Mouse (Mus musculus) C2C12 (cell line): ENCODE results near the gene Chodl. TPM values are rescaled to one million over a fixed set of nuclear protein-coding genes. Genes with fewer than 3 reads are reported as not detected.

Source experiments
- H3K27me3 ChIP-seq: one replicate; pipeline ENCODE4 v1.6.1; 2011; ENCODE audit not compliant: control insufficient read depth, insufficient read depth, insufficient read length
- H3K36me3 ChIP-seq: one replicate; pipeline ENCODE4 v1.6.1; 2011; ENCODE audit not compliant: control insufficient read depth, insufficient read depth
- H3K4me3 ChIP-seq: one replicate; pipeline ENCODE4 v1.5.1; 2011; ENCODE audit warnings: mild to moderate bottlenecking, control low read depth; ENCODE audit not compliant: poor library complexity, insufficient read depth, severe bottlenecking
- H3K79me2 ChIP-seq: one replicate; pipeline ENCODE4 v1.6.1; 2011; ENCODE audit not compliant: control insufficient read depth, insufficient read depth
- H3K79me3 ChIP-seq: one replicate; pipeline ENCODE4 v1.6.1; 2011; ENCODE audit warnings: low read depth, control low read depth
- H3ac ChIP-seq: one replicate; pipeline ENCODE3; 2011; ENCODE audit warnings: low read depth; ENCODE audit not compliant: control insufficient read depth, insufficient read length
- CEBPB ChIP-seq: IDR thresholded peaks from one replicate; pipeline ENCODE4 v1.6.1; 2011; ENCODE audit warnings: low read depth, mild to moderate bottlenecking, control low read depth, moderate library complexity
- CTCF ChIP-seq: IDR thresholded peaks from one replicate; pipeline ENCODE4 v1.5.1; 2011; ENCODE audit not compliant: control insufficient read depth, insufficient read depth, insufficient read length
- FOSL1 ChIP-seq: IDR thresholded peaks from one replicate; pipeline ENCODE4 v1.8.0; 2011; ENCODE audit warnings: mild to moderate bottlenecking, low read length; ENCODE audit not compliant: poor library complexity, insufficient read depth, severe bottlenecking
- MAX ChIP-seq: IDR thresholded peaks from one replicate; pipeline ENCODE4 v1.6.1; 2011; ENCODE audit warnings: mild to moderate bottlenecking, control low read depth
- MYOD1 ChIP-seq: IDR thresholded peaks from one replicate; pipeline ENCODE4 v1.6.1; 2011; ENCODE audit warnings: low read depth; ENCODE audit not compliant: control insufficient read depth, insufficient read length
- MYOG ChIP-seq: IDR thresholded peaks from one replicate; pipeline ENCODE4 v1.6.1; 2011; ENCODE audit not compliant: control insufficient read depth, insufficient read length; ENCODE audit errors: extremely low read depth
- USF1 ChIP-seq: IDR thresholded peaks from one replicate; pipeline ENCODE4 v1.6.1; 2011; ENCODE audit warnings: low read depth, mild to moderate bottlenecking, control low read depth, moderate library complexity
- polyA plus RNA-seq: library from polyadenylated mRNA; unstranded; fragments of >200 nt; fragmentation: generic; extraction: Trizol; gene quantifications from one replicate; pipeline ENCODE4 v1.2.1, GENCODE M21; 2012; ENCODE audit warnings: missing spikeins

Gene Chodl
- polyA plus RNA-seq, 1 experiment: not detected

DNA sequence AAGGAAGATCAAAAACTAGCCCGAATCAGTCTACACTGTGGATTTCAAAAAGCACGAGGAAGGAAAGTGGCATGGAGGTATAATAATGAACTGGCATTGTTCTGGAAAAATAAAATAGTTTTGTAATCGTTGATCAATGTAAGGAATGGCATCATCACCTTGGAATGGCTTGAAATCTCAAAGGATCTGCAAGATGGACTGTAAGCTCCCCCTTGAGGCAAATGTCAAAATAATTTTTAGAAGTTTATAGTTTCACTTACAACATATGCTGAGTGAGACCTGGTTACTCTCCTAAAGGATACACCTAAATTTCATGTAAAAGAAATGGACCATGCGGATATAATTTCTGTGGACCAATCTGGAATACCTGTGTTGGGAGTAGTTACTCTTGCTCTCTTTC is 19.6 kb downstream of the Chodl start:
- TF ChIP-seq MAX (no peak), USF1 (no peak), CTCF (no peak), CEBPB (no peak), MYOG (no peak), FOSL1 (no peak), MYOD1 (no peak)
- Histone ChIP-seq H3K36me3 (no peaks in the 10 kb centered on the region), H3K4me3 (no peak overlapping the region), H3K27me3 (no peaks in the 10 kb centered on the region), H3K79me2 (no peaks in the 10 kb centered on the region), H3K79me3 (no peaks in the 10 kb centered on the region), H3ac (no peak overlapping the region)

DNA sequence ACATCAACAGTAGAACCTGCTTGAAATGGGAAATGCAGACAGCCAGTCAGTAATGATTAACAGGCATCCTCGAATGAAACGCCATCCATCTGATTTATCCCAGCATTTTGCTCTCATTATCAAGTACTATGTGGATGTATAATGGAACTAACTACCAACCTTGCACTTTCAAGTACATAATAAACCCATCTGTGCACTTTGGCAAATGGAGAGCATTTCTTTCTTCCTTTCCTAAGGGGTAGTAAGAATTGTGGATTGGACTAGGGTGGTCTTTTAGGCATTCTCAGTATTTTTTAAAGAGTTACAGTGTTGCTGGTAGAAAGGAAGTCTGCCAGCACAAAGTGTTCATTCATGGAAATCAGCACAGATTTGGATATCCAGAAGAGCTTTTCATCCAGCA is 26.7 kb downstream of the Chodl start:
- no peaks in the 10 kb centered on the region for H3K36me3 ChIP-seq
- no peaks in the 10 kb centered on the region for H3K79me3 ChIP-seq
- TF ChIP-seq MAX: no peak
- TF ChIP-seq CTCF: no peak
- no peak for TF ChIP-seq USF1
- no peak for TF ChIP-seq MYOD1
- TF ChIP-seq FOSL1: no peak
- no peak for TF ChIP-seq CEBPB
- H3ac ChIP-seq: no peak overlapping the region
- no peak overlapping the region for H3K4me3 ChIP-seq
- no peaks in the 10 kb centered on the region for H3K79me2 ChIP-seq
- no peaks in the 10 kb centered on the region for H3K27me3 ChIP-seq

DNA sequence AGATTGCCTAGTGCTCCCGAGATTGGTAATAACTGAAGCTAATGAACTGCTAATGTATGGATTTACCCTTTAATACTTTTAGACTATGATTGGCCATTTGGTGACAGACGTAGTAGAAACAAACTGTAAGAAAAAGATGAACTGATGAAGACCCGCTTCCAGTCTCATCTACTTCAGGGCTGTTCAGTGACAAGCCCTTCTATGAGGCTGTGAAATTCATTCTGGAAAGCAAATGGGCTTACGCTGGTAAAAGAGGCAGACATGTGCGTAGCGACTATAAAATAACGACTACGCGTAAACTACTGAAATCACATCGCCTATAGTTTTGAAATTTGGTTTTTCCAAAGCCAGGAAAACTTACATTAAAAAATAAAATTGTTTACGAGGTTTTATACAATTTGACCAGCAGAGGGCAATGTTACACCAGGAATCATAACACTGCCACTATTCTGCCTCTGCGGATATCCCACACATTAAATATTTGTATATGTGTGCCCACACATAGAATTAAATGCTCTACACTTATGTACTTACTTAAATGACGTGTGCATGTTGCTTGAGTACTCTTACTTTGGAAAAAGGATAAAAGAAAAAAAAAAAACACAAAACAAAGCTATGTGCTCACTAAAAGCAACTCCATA is 38.5 kb downstream of the Chodl start:
- TF ChIP-seq MYOD1: no peak
- no peak for TF ChIP-seq USF1
- TF ChIP-seq FOSL1: no peak
- TF ChIP-seq MYOG: no peak
- TF ChIP-seq CTCF: no peak
- TF ChIP-seq MAX: no peak
- no peak for TF ChIP-seq CEBPB
- Histone ChIP-seq H3K79me2 (no peaks in the 10 kb centered on the region), H3K4me3 (no peak overlapping the region)

DNA sequence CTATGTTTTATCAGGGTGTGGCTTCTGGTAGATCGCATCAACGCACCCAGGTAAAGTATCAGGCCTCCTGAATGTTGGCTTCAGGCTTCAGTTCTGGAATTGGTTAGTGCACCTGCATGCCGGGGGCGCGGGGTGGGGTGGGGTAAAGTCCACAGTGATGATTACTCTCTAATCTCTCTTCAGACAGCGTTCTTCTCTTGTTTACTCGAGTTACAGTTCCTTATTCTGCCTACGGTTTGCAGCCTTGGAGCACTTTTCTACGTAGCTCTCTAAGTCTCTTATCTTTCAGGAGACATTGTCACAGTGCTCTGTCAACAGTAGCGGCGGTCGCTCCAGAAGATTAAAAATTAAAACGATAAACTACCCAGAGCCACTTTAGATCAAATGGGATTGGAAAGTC is 43.4 kb downstream of the Chodl start:
- no peaks in the 10 kb centered on the region for H3K27me3 ChIP-seq
- TF ChIP-seq MAX (no peak), FOSL1 (no peak), USF1 (no peak), CTCF (no peak), MYOD1 (no peak), CEBPB (no peak), MYOG (no peak)
- no peaks in the 10 kb centered on the region for H3K79me2 ChIP-seq
- no peaks in the 10 kb centered on the region for H3K79me3 ChIP-seq
- H3ac ChIP-seq: no peak overlapping the region
- H3K36me3 ChIP-seq: no peaks in the 10 kb centered on the region
- H3K4me3 ChIP-seq: no peak overlapping the region

More for the DNA sequence above, 38.5 kb downstream of the Chodl start:
- Histone ChIP-seq H3K79me3 (no peaks in the 10 kb centered on the region), H3ac (no peak overlapping the region), H3K27me3 (no peaks in the 10 kb centered on the region), H3K36me3 (no peaks in the 10 kb centered on the region)

GRCm38 (mm10) chr16:78976384-78976783 is 45.6 kb downstream of the Chodl start:
- Histone ChIP-seq H3K27me3 (no peaks in the 10 kb centered on the region), H3ac (no peak overlapping the region), H3K4me3 (no peak overlapping the region), H3K79me3 (no peaks in the 10 kb centered on the region), H3K79me2 (no peaks in the 10 kb centered on the region), H3K36me3 (no peaks in the 10 kb centered on the region)
- no peak for TF ChIP-seq MAX
- TF ChIP-seq MYOG: no peak
- TF ChIP-seq FOSL1: no peak
- no peak for TF ChIP-seq CEBPB
- TF ChIP-seq CTCF: no peak
- no peak for TF ChIP-seq MYOD1
- TF ChIP-seq USF1: no peak

Other genes starting within 250 kb of the Chodl start
- not detected for gene Tmprss15, start 160.1 kb downstream of the Chodl start, polyA plus RNA-seq